ENCODE assay signal across 28 mouse cellular contexts in genomic region chr11:99439465-99439864, GRCm38 (mm10). TPM values are rescaled to one million over a fixed set of nuclear protein-coding genes. Genes with fewer than 3 reads are reported as not detected.
"Had no signal": no experiment of that assay in that cellular context is flagged by ENCODE, and none has a peak within 500 bp of the region (broad histone marks: within the 10 kb centered on the region; RNA-seq: fewer than 3 reads in every experiment).

No protein-coding gene starts in this region.

- H3K9ac ChIP-seq: limb, embryonic 12.5 days; limb, embryonic 15.5 days; liver, embryonic 14.5 days; liver, postnatal 0 days; lung, embryonic 14.5 days; midbrain, embryonic 13.5 days; neural tube, embryonic 13.5 days had no signal

- H3K4me2 ChIP-seq: limb, embryonic 12.5 days; limb, embryonic 15.5 days; liver, embryonic 11.5 days; lung, embryonic 14.5 days; midbrain, embryonic 13.5 days; neural tube, embryonic 13.5 days had no signal

- H3K4me1 ChIP-seq: limb, embryonic 15.5 days; midbrain, embryonic 13.5 days; neural tube, embryonic 13.5 days had no signal

- ATAC-seq: inflammation-experienced regulatory T-cells, adult 6 months; liver, postnatal 0 days; lung, postnatal 0 days; midbrain, embryonic 13.5 days; midbrain, embryonic 16.5 days had no signal

- H3K27me3 ChIP-seq: limb, embryonic 12.5 days; limb, embryonic 15.5 days; midbrain, embryonic 13.5 days; neural tube, embryonic 13.5 days had no signal

- H3K27ac ChIP-seq: kidney, postnatal 0 days; limb, embryonic 12.5 days; limb, embryonic 15.5 days; liver, embryonic 14.5 days; macrophage; midbrain, embryonic 13.5 days; neural tube, embryonic 13.5 days had no signal

- DNase-seq: kidney, adult 2 months; kidney, postnatal 4 days; left cerebral cortex, postnatal 4 days; liver, postnatal 0 days; lung, embryonic 14.5 days; retina, postnatal 1 day; right cerebral cortex, postnatal 25 days; thymus, postnatal 25 days had no signal

- H3K9me3 ChIP-seq: limb, embryonic 12.5 days; limb, embryonic 15.5 days; midbrain, embryonic 13.5 days; neural tube, embryonic 13.5 days had no signal

- H3K36me3 ChIP-seq: limb, embryonic 12.5 days; limb, embryonic 15.5 days; midbrain, embryonic 13.5 days; neural tube, embryonic 13.5 days had no signal

- H3K4me3 ChIP-seq: limb, embryonic 12.5 days; limb, embryonic 15.5 days; midbrain, embryonic 13.5 days; myocyte; neural tube, embryonic 13.5 days had no signal

RNA-seq across cellular contexts. Expression of gene Krt20, which starts 1.5 kb away (rescaled TPM):
- total RNA-seq: layer of hippocampus, adult 18-20 months; layer of hippocampus, postnatal 14 days; left cerebral cortex, adult 8-10 months; left cerebral cortex, postnatal 14 days; left cerebral cortex, postnatal 4 days; megakaryocyte, adult 5-6 weeks; monocyte, adult 5-6 weeks; neutrophil, adult 5-6 weeks had no signal
- polyA plus RNA-seq: inflammation-experienced regulatory T-cells, adult 6 months; macrophage; midbrain, embryonic 13.5 days; myocyte had no signal

RNA-seq across cellular contexts. Expression of gene Krt12, which starts 17.4 kb away (rescaled TPM):
- total RNA-seq: megakaryocyte, adult 5-6 weeks; monocyte, adult 5-6 weeks had no signal
- polyA plus RNA-seq: inflammation-experienced regulatory T-cells, adult 6 months; kidney, adult 2 months; kidney, embryonic 14.5 days; kidney, postnatal 0 days; limb, embryonic 12.5 days; liver, embryonic 11.5 days; liver, embryonic 14.5 days; liver, postnatal 0 days; lung, embryonic 14.5 days; lung, postnatal 0 days; macrophage; myocyte had no signal

RNA-seq across cellular contexts. Expression of gene Krt23, which starts 53.5 kb away (rescaled TPM):
- total RNA-seq: layer of hippocampus, adult 18-20 months; layer of hippocampus, postnatal 14 days; left cerebral cortex, adult 8-10 months; left cerebral cortex, postnatal 14 days; left cerebral cortex, postnatal 4 days; megakaryocyte, adult 5-6 weeks; monocyte, adult 5-6 weeks had no signal
- polyA plus RNA-seq: inflammation-experienced regulatory T-cells, adult 6 months; macrophage; midbrain, embryonic 13.5 days; neural tube, embryonic 13.5 days had no signal
